ENCODE assay signal across 8 mouse cellular contexts in genomic region chr5:97935140-97936129, GRCm38 (mm10).
DNase-seq lines count a peak whose midpoint lies in the region; ATAC-seq and TF ChIP-seq lines count a peak whose summit lies in the region.

No protein-coding gene starts in this region.

- no peaks in the 10 kb centered on the region for H3K9me3 ChIP-seq in hindbrain, embryonic 10.5 days

- WGBS in hindbrain, embryonic 10.5 days: 2% methylated on average over 56 of the region's 56 CpGs

- H3K27me3 ChIP-seq in hindbrain, embryonic 10.5 days (ENCODE audit: insufficient read depth, poor library complexity, severe bottlenecking): peaks cover 27% of the 10 kb centered on the region

- H3K4me1 ChIP-seq in hindbrain, embryonic 10.5 days (replicated peaks): peaks cover 9% of the 10 kb centered on the region

- intact Hi-C loops in left cerebral cortex, adult 2 months (cut with DNase I): loop anchor here (10.0 kb wide), 1 partner anchor 239 kb away; no protein-coding TSS in a partner anchor

- TF ChIP-seq CTCF in left cerebral cortex, adult 2 months (IDR thresholded peaks at IDR 0.05): peak; percentile 45

- H3K27ac ChIP-seq in hindbrain, embryonic 10.5 days: peak overlapping the region; percentile 72
- H3K27ac ChIP-seq in left cerebral cortex, adult 2 months: peak overlapping the region; percentile 73

- H3K36me3 ChIP-seq in hindbrain, embryonic 10.5 days: no peaks in the 10 kb centered on the region; the same call in 1 of the 2 replicates

- DNase-seq in spleen, postnatal 10 days (ENCODE audit: low spot score in 2 of 2): peak; percentile 5 to 33
- no peak for DNase-seq in spleen, adult 18-20 months
- DNase-seq in embryo, embryonic 9.5 days (ENCODE audit: extremely low spot score): peak; percentile 65
- peak; percentile 50 for DNase-seq in hindbrain, embryonic 10.5 days (ENCODE audit: low spot score)
- DNase-seq in left cerebral cortex, adult 2 months (ENCODE audit: extremely low spot score in 1 of 2, low spot score in 2 of 2): peak; percentile 38 to 45
- peak; percentile 14 for DNase-seq in lung, postnatal 25 days (ENCODE audit: low spot score)
- DNase-seq in right cerebral cortex, postnatal 14 days: peak; percentile 31

- no peak for ATAC-seq in megakaryocyte-erythroid progenitor cell, adult 5-6 weeks (replicated peaks; ENCODE audit: low FRiP score, low TSS enrichment, poor library complexity, severe bottlenecking)

- H3K4me3 ChIP-seq in hindbrain, embryonic 10.5 days: peak overlapping the region; percentile 65
- H3K4me3 ChIP-seq in left cerebral cortex, adult 2 months: peak overlapping the region; percentile 60

Comparison
In these comparisons a context has a peak if more than half of its experiments do, and no peak if none do; other contexts are left out.
1. DNase-seq: peak in spleen, postnatal 10 days (2 of 2), embryo, embryonic 9.5 days (single experiment), hindbrain, embryonic 10.5 days (single experiment), left cerebral cortex, adult 2 months (2 of 2), lung, postnatal 25 days (single experiment) and right cerebral cortex, postnatal 14 days (single experiment); none in spleen, adult 18-20 months (0 of 2).